Mouse (Mus musculus) testis, adult 2 months (tissue): Measurements from ENCODE around the gene B830017H08Rik.

Source experiments
- CTCF ChIP-seq: fragments of 200-500 bp; IDR thresholded peaks from 2 replicates; pipeline ENCODE4 v1.5.1; 2012; ENCODE audit warnings: low read depth, mild to moderate bottlenecking, inconsistent platforms, low read length, moderate library complexity; ENCODE audit not compliant: control insufficient read depth, insufficient read depth, insufficient replicate concordance
- POLR2A ChIP-seq: fragments of 200-500 bp; IDR thresholded peaks from 2 replicates; pipeline ENCODE4 v1.6.1; 2012; ENCODE audit warnings: low read depth, mild to moderate bottlenecking, inconsistent platforms, low read length, moderate library complexity; ENCODE audit not compliant: control insufficient read depth

DNA sequence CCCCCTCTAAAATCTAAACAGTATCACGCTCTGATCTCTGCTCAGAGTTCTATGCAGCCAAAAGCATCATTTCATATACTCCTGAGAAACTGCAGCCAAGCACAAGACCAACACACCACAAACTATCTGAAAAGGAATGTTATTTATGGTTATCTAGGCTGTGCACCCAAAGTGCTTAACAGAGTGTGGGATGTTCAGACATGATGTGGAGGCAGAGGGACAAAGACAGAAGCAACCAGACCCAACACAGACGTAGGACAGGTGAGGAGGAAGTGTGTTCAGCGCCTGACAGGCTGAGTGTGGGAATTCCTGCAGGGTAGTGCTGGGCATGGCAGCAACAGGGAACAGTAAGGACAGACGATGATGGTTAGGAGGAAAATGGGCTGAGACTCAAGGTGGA lies 46.6 kb downstream of the B830017H08Rik start:
- TF ChIP-seq CTCF (no peak), POLR2A (no peak)
